Comparison of ENCODE assay signal across 23 mouse cellular contexts in genomic region chr9:13552380-13553052, GRCm38 (mm10).
DNase-seq lines count a peak whose midpoint lies in the region; ATAC-seq lines count a peak whose summit lies in the region.
"Had no signal": no experiment of that assay in that cellular context is flagged by ENCODE, and none has a peak within 500 bp of the region (broad histone marks: within the 10 kb centered on the region; RNA-seq: fewer than 3 reads in every experiment).

No protein-coding gene starts in this region.

- H3K36me3 ChIP-seq in kidney, embryonic 15.5 days: no peaks in the 10 kb centered on the region
- H3K36me3 ChIP-seq in limb, embryonic 15.5 days: no peaks in the 10 kb centered on the region
- H3K36me3 ChIP-seq: forebrain, embryonic 15.5 days; heart, embryonic 10.5 days; liver, embryonic 15.5 days; midbrain, embryonic 10.5 days had no signal

- DNase-seq in kidney, postnatal 36 days: no peak
- DNase-seq in urinary bladder, postnatal 14 days (ENCODE audit: low spot score): peak; percentile 40
- no peak for DNase-seq in urinary bladder, postnatal 4 days (ENCODE audit: low spot score in 2 of 2)
- no peak for DNase-seq in natural killer cell, adult 2 months (ENCODE audit: low spot score in 2 of 2)
- no peak for DNase-seq in thymus, postnatal 10 days (ENCODE audit: low spot score in 2 of 2)
- DNase-seq in c-Kit-positive CD71-positive TER-119-positive erythroid progenitor cells, embryonic 14.5 days (ENCODE audit: low spot score): no peak
- DNase-seq: adrenal gland, adult 8-10 months; cerebellum, adult 2 months; cerebellum, postnatal 25 days; kidney, adult 9 months; liver; right cerebral cortex, adult 18-20 months; right cerebral cortex, postnatal 4 days; thymus, postnatal 25 days had no signal

- H3K4me1 ChIP-seq in kidney, embryonic 15.5 days: peaks cover 9% of the 10 kb centered on the region
- H3K4me1 ChIP-seq in limb, embryonic 15.5 days: peaks cover 25% of the 10 kb centered on the region
- H3K4me1 ChIP-seq: forebrain, embryonic 15.5 days; heart, embryonic 10.5 days; liver, embryonic 15.5 days had no signal

- H3K27me3 ChIP-seq in kidney, embryonic 15.5 days: no peaks in the 10 kb centered on the region
- H3K27me3 ChIP-seq in limb, embryonic 15.5 days: no peaks in the 10 kb centered on the region
- H3K27me3 ChIP-seq: forebrain, embryonic 15.5 days; liver, embryonic 15.5 days had no signal

- H3K4me2 ChIP-seq in kidney, embryonic 15.5 days: no peak overlapping the region
- H3K4me2 ChIP-seq in limb, embryonic 15.5 days: no peak overlapping the region
- H3K4me2 ChIP-seq: forebrain, embryonic 15.5 days; liver, embryonic 15.5 days had no signal

- H3K4me3 ChIP-seq in kidney, embryonic 15.5 days (replicated peaks): no peak overlapping the region
- H3K4me3 ChIP-seq in limb, embryonic 15.5 days: no peak overlapping the region
- H3K4me3 ChIP-seq: forebrain, embryonic 15.5 days; heart, embryonic 10.5 days; liver, embryonic 15.5 days; midbrain, embryonic 10.5 days had no signal

- peak; percentile 43 for ATAC-seq in kidney, embryonic 15.5 days (replicated peaks; ENCODE audit: low FRiP score)
- ATAC-seq in limb, embryonic 15.5 days (ENCODE audit: insufficient number of reproducible peaks, low FRiP score, low TSS enrichment, low read depth): peak; percentile 48; the same call in 1 of the 2 replicates
- ATAC-seq: forebrain, embryonic 15.5 days; hindbrain, postnatal 0 days; intestine, embryonic 16.5 days had no signal

- no peak overlapping the region for H3K27ac ChIP-seq in kidney, embryonic 15.5 days
- H3K27ac ChIP-seq in limb, embryonic 15.5 days: peak overlapping the region; percentile 47
- H3K27ac ChIP-seq: forebrain, embryonic 15.5 days; heart, embryonic 10.5 days; hindbrain, postnatal 0 days; liver, embryonic 15.5 days; macrophage; midbrain, embryonic 10.5 days had no signal

- H3K9ac ChIP-seq in kidney, embryonic 15.5 days: no peak overlapping the region
- H3K9ac ChIP-seq in limb, embryonic 15.5 days: no peak overlapping the region
- H3K9ac ChIP-seq: forebrain, embryonic 15.5 days; liver, embryonic 15.5 days had no signal

- WGBS in kidney, embryonic 15.5 days: 46% methylated on average over 5 of the region's 5 CpGs
- WGBS in limb, embryonic 15.5 days: 41% methylated on average over 5 of the region's 5 CpGs

- H3K9me3 ChIP-seq in kidney, embryonic 15.5 days (replicated peaks): no peaks in the 10 kb centered on the region
- no peaks in the 10 kb centered on the region for H3K9me3 ChIP-seq in limb, embryonic 15.5 days
- H3K9me3 ChIP-seq: forebrain, embryonic 15.5 days; heart, embryonic 10.5 days; liver, embryonic 15.5 days; midbrain, embryonic 10.5 days had no signal
